Mouse (Mus musculus) liver, adult 2 months (tissue): ENCODE measurements at regions not wholly inside any gene's neighbourhood (a gene's known extent, or its start where the extent isn't known, plus 50 kb on each side); places are given as distances from the start of the nearest gene placed in this dataset.
A peak's percentile ranks its signal among the peaks of the same experiment; 100 is the strongest.

Experiments
- CTCF ChIP-seq: fragments of 200-500 bp; IDR thresholded peaks from 2 replicates; pipeline ENCODE4 v1.5.1; 2011; ENCODE audit warnings: low read depth, low read length, control low read depth
- POLR2A ChIP-seq: fragments of 200-500 bp; IDR thresholded peaks from 2 replicates; pipeline ENCODE4 v1.6.1; 2011; ENCODE audit warnings: low read length, control low read depth; ENCODE audit not compliant: insufficient read depth; ENCODE audit errors: extremely low read depth

DNA sequence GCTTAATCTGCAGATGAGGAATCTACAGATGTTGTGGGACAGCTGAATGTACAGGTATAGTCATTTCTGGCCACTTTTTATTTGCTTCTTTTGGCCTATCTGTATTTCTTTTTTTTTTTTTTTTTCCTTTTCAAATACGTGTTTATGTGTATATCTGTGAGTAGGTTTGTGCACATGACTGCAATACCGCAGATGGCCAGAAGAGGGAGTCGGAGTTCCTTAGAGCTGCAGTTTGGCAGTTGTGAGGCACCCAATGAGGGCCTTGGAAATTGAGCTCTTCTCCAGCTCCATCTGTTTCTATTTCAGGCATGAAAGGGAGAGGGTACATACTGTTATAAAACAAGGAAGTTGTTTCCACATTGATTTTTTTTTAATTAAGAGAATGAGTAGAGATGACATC, 137.2 kb upstream of the Smim23 start:
- TF ChIP-seq POLR2A (no peak), CTCF (peak; percentile 23; the same call in 1 of the 2 replicates)
